Mouse (Mus musculus) stomach, postnatal 0 days (tissue): Measurements from ENCODE around the gene Map3k20. TPM values are rescaled to one million over a fixed set of nuclear protein-coding genes. Genes with fewer than 3 reads are reported as not detected.

ENCODE experiments used
- ATAC-seq: fragments of 200-750 bp; cut with Nextera tagmentation; 2 replicates; pipeline ENCODE4 v1.8.0; 2017; ENCODE audit not compliant: low FRiP score, low TSS enrichment
- DNase-seq: peaks from one replicate; pipeline ENCODE4 v3.0.0-alpha.2; 2016; ENCODE audit warnings: low spot score
- H3K27ac ChIP-seq: fragments of 300-500 bp; sonication (generic); replicated peaks from 2 replicates; pipeline ENCODE4 v1.5.1; 2014; ENCODE audit warnings: mild to moderate bottlenecking, control low read depth
- H3K27me3 ChIP-seq: fragments of 300-500 bp; sonication (generic); 2 replicates; pipeline ENCODE4 v1.6.1; 2014; ENCODE audit warnings: low read length; ENCODE audit not compliant: control insufficient read depth, insufficient read depth
- H3K36me3 ChIP-seq: fragments of 300-500 bp; sonication (generic); 2 replicates; pipeline ENCODE4 v1.6.1; 2014; ENCODE audit warnings: low read length, mixed read lengths; ENCODE audit not compliant: control insufficient read depth, insufficient read depth
- H3K4me1 ChIP-seq: fragments of 300-500 bp; sonication (generic); replicated peaks from 2 replicates; pipeline ENCODE4 v1.6.1; 2014; ENCODE audit warnings: antibody characterized with exemption; ENCODE audit not compliant: control insufficient read depth, insufficient read depth
- H3K4me2 ChIP-seq: fragments of 300-500 bp; sonication (generic); replicated peaks from 2 replicates; pipeline ENCODE4 v1.6.1; 2014; ENCODE audit warnings: low read depth, mild to moderate bottlenecking, control low read depth, moderate library complexity
- H3K4me3 ChIP-seq: fragments of 300-500 bp; sonication (generic); 2 replicates; pipeline ENCODE4 v1.5.1; 2014; ENCODE audit warnings: low read depth, low read length, control low read depth
- H3K9ac ChIP-seq: fragments of 300-500 bp; sonication (generic); 2 replicates; pipeline ENCODE4 v1.6.1; 2014; ENCODE audit warnings: mild to moderate bottlenecking, low read length, control low read depth, mixed read lengths
- H3K9me3 ChIP-seq: fragments of 300-500 bp; sonication (generic); 2 replicates; pipeline ENCODE4 v1.6.1; 2016; ENCODE audit warnings: low read length; ENCODE audit not compliant: control insufficient read depth
- CTCF ChIP-seq: IDR thresholded peaks from 2 replicates; pipeline ENCODE4 v1.5.1; 2016; ENCODE audit warnings: antibody characterized with exemption, low read depth, mild to moderate bottlenecking, moderate library complexity
- EP300 ChIP-seq: optimal IDR thresholded peaks from 2 replicates; pipeline ENCODE3; 2016; ENCODE audit warnings: antibody characterized with exemption
- WGBS: fragments of 180-500 bp; shearing (Covaris S2); extraction: QIAGEN DNeasy Blood & Tissue Kit; methylation state at CpG from one replicate; pipeline ENCODE4 v1.1.7; 2014; 5-methylcytosine and 5-hydroxymethylcytosine counted together
- polyA plus RNA-seq: library from polyadenylated mRNA; unstranded; fragments of >200 nt; fragmentation: Nextera tagmentation; extraction: Ambion mirVana; gene quantifications from 2 replicates; pipeline ENCODE4 v1.2.1, GENCODE M21; 2015

The Map3k20 gene
- polyA plus RNA-seq, 1 experiment from 2014 or later: 17.0 TPM

DNA sequence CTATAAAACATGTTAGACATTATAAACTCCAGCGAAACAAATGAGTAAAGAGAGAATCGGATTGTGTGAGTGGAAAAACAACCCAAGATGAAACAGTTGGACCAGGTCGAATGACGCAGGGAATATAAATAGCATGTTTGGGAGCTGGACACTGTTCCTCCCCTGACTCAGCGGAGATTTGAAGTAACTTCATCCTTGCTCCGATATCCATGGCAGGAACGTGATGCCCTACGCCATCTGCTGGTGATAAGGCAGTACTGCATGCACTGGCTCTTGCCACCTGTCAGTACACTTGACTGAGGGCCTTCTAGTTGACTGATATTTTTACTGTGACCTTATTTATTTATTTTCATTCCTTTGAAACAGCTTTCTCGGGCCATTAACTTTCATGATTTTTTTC is 104.5 kb downstream of the Map3k20 start:
- DNase-seq (peak; percentile 85), ATAC-seq (peak; percentile 77; the same call in 1 of the 2 replicates)
- no peaks in the 10 kb centered on the region for H3K9me3 ChIP-seq
- TF ChIP-seq CTCF (peak; percentile 99), EP300 (no peak)
- no peaks in the 10 kb centered on the region for H3K27me3 ChIP-seq
- H3K4me3 ChIP-seq: no peak overlapping the region
- H3K4me2 ChIP-seq: no peak overlapping the region
- H3K27ac ChIP-seq: no peak overlapping the region
- H3K9ac ChIP-seq: no peak overlapping the region
- H3K36me3 ChIP-seq: 0 out of 2 replicates have a peak, but pooled peaks cover 3% of the 10 kb centered on the region
- 12% methylated on average over 9 of the region's 9 CpGs for WGBS
- H3K4me1 ChIP-seq: no peaks in the 10 kb centered on the region

- H3K9me3 ChIP-seq: no peaks in the 10 kb centered on the region
- no peak overlapping the region for H3K9ac ChIP-seq
- H3K27me3 ChIP-seq: no peaks in the 10 kb centered on the region
- H3K36me3 ChIP-seq: 0 out of 2 replicates have a peak, but pooled peaks cover 3% of the 10 kb centered on the region
- peak; percentile 28; the same call in 1 of the 2 replicates for ATAC-seq
- H3K27ac ChIP-seq: 0 out of 2 replicates have a peak overlapping the region, but pooled peaks have one; percentile 13
- TF ChIP-seq EP300: no peak
- TF ChIP-seq CTCF: no peak
- WGBS: 42% methylated on average over 6 of the region's 6 CpGs
- H3K4me2 ChIP-seq: no peak overlapping the region
- no peaks in the 10 kb centered on the region for H3K4me1 ChIP-seq
- DNase-seq: no peak
- H3K4me3 ChIP-seq: no peak overlapping the region
These were observed 105.0 kb downstream of the Map3k20 start for GRCm38 (mm10) chr2:72390474-72390873.

DNA sequence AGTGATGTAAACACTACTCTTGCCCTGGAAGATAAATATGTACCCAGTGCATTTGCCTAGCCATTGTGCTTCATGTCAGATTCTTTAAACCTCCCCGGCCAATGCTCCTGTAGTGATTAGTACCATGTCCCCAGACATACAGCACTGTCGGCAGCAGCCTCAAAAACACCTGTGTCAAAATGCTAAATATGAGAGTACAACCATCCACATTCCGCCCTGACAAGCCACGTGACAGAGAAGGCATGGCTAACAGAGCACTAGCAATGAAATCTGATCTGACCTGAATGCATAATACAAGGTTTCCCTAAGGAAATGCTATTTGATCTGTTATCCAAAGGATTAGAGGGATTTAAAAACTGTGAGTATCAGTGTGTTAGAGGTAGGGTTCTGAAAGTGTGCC is 105.6 kb downstream of the Map3k20 start:
- Histone ChIP-seq H3K9ac (no peak overlapping the region), H3K4me3 (no peak overlapping the region), H3K4me1 (no peaks in the 10 kb centered on the region), H3K36me3 (0 out of 2 replicates have a peak, but pooled peaks cover 3% of the 10 kb centered on the region), H3K27me3 (no peaks in the 10 kb centered on the region), H3K4me2 (no peak overlapping the region), H3K9me3 (no peaks in the 10 kb centered on the region), H3K27ac (no peak overlapping the region)
- ATAC-seq (peak; percentile 62), DNase-seq (peak; percentile 50)
- TF ChIP-seq EP300 (no peak), CTCF (no peak)
- 40% methylated on average over 4 of the region's 4 CpGs for WGBS

GRCm38 (mm10) chr2:72391721-72392120 is 106.3 kb downstream of the Map3k20 start:
- no peak for ATAC-seq
- WGBS: 82% methylated on average over 2 of the region's 2 CpGs

DNA sequence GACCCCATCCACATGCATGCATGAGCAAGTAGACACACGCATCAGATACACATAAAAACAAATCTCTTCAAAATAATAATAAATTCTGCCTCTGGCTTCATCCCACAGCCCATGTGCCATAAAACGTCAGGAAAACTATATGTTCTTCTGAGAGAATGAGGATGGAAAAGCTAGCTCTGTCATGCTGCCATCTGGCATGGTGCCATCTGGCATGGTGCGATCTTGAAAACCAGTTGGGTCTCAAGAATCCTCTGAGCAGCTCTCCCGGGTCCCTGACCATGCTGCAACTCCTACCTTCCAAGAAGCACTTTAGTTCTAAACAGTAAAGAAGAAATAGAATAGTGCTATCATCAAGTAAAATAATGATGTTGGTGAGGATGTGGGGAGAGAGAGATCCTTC is 106.9 kb downstream of the Map3k20 start:
- Histone ChIP-seq H3K4me3 (no peak overlapping the region), H3K27ac (no peak overlapping the region), H3K4me2 (no peak overlapping the region), H3K9ac (no peak overlapping the region), H3K4me1 (no peaks in the 10 kb centered on the region), H3K27me3 (no peaks in the 10 kb centered on the region), H3K36me3 (0 out of 2 replicates have a peak, but pooled peaks cover 4% of the 10 kb centered on the region), H3K9me3 (no peaks in the 10 kb centered on the region)
- ATAC-seq: no peak
- WGBS: 39% methylated on average over 4 of the region's 4 CpGs
- DNase-seq: no peak
- TF ChIP-seq EP300 (no peak), CTCF (no peak)

More at GRCm38 (mm10) chr2:72391721-72392120, 106.3 kb downstream of the Map3k20 start:
- 0 out of 2 replicates have a peak, but pooled peaks cover 5% of the 10 kb centered on the region for H3K36me3 ChIP-seq
- no peak overlapping the region for H3K9ac ChIP-seq
- H3K27me3 ChIP-seq: no peaks in the 10 kb centered on the region
- H3K4me3 ChIP-seq: no peak overlapping the region
- H3K4me1 ChIP-seq: no peaks in the 10 kb centered on the region
- TF ChIP-seq CTCF (no peak), EP300 (no peak)
- no peak for DNase-seq
- no peak overlapping the region for H3K27ac ChIP-seq
- no peaks in the 10 kb centered on the region for H3K9me3 ChIP-seq
- H3K4me2 ChIP-seq: no peak overlapping the region

- Histone ChIP-seq H3K4me3 (no peak overlapping the region), H3K36me3 (0 out of 2 replicates have a peak, but pooled peaks cover 2% of the 10 kb centered on the region), H3K9me3 (no peaks in the 10 kb centered on the region), H3K4me1 (no peaks in the 10 kb centered on the region), H3K9ac (no peak overlapping the region), H3K27ac (no peak overlapping the region), H3K27me3 (no peaks in the 10 kb centered on the region), H3K4me2 (no peak overlapping the region)
- DNase-seq (peak; percentile 41), ATAC-seq (no peak)
- 64% methylated on average over 6 of the region's 6 CpGs for WGBS
- TF ChIP-seq EP300 (no peak), CTCF (no peak)
These were observed 111.5 kb downstream of the Map3k20 start for GRCm38 (mm10) chr2:72396934-72397333.
